Mouse (Mus musculus): ENCODE measurements around the gene Kif2c. TPM values are rescaled to one million over a fixed set of nuclear protein-coding genes. Genes with fewer than 3 reads are reported as not detected.
"Not testable (repeated sequence)": the region's sequence is repeated elsewhere in the genome, so short reads cannot be mapped to it uniquely, and the experiment has no call there.

Gene Kif2c
- total RNA-seq, 4 experiments from 2014 or later: 0.15 to 0.42 (median 0.36) TPM; not detected in 1

DNA sequence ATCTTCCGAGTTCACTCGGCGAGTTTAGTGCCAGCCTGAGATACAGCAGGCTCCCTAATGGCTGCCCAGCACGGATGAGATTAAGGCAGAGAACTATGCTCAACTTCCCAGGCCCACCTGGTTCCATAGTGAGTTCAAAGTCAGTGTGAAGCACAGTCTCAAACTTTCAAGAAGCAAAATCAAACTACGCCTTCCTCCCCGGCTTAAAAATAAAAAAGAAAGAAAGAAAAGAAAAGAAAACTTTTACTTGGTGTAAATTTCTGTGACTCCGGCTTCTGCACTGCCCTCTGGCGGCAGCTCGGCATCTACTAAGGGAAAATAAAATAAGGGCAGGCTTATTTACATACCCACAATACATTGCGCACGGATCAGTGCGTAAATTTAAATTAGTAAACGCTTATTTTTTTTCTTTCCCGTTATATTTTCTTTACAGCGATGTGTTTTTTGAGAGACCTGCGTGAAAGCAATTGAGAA is 7.0 kb upstream of the Kif2c start:
- peak; percentile 49 to 57 for DNase-seq (ENCODE audit: low spot score in 2 of 2)

DNA sequence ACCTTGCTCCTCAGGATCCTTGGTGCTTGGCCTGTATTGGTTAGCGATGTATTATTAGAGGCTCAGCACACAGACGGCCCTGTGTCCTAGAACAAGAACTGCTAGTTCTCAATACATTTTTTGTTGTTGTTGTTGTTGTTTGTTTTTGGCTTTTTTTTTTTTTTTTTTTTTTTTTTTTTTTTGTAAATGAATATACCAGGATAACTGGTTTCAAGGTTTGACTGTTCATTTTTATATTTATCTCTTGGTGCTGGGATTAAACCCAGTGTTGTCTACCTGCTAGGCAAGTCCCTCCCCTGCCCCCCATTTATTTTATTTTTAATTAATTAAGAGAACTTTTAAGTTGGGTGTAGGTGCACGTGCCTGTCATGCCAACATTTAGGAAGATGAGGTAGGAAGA is 6.5 kb upstream of the Kif2c start:
- DNase-seq (ENCODE audit: low spot score in 2 of 2): no peak

DNA sequence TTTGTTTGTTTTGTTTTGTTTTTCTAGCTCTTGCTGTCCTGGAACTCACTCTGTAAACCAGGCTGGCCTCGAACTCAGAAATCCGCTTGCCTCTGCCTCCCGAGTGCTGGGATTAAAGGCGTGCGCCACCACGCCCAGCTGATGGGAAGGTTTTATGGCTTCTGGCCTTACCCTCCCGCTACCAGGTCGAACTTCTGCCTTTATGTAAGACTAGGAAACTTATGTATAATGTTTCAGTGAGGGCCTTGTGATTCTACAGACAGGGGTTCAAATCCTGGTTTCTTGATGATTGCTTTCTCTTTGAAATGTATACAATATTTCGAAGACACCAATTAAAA is 289 bp upstream of the Kif2c start:
- not testable (repeated sequence) for DNase-seq (ENCODE audit: low spot score in 2 of 2)

DNA sequence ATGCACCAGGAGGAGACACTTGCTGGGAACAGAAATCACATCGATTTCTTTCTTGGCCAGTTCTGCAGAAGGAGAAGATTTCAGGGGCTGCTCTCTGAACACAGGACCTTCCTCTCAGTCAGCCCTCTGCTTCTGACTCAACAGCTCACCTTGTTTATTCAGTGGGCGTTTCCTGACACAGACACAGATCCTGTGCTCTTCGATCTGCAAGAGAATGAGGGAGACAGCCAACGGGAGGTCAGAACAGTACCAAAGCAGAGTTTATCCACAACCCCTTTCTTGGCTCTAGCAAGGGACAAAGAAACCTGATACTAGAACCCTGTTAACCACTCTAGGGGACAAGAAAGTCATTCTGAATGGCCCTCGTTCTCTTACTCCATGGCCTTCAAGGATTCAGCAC is 12.5 kb downstream of the Kif2c start:
- DNase-seq (ENCODE audit: low spot score in 2 of 2): no peak

DNA sequence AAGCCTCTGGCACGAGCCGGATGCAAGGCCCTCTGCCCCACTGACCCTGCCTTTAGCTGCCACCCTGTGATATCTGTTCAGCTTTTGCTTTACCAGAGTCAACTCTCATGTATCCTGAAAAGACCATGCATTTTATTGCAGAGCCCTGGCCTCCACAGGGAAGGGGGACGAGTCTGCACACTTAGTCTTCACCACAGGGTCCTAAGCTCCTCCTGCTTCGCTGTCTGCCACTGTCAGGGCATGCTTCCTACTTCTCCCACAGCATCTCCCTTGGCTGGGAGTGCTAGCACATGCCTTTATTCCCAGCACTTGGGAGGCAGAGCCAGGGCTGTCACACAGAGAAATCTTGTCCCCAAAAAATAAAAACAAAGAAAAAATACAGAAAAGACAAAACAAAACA is 21.3 kb downstream of the Kif2c start:
- DNase-seq (ENCODE audit: low spot score in 2 of 2): no peak

DNA sequence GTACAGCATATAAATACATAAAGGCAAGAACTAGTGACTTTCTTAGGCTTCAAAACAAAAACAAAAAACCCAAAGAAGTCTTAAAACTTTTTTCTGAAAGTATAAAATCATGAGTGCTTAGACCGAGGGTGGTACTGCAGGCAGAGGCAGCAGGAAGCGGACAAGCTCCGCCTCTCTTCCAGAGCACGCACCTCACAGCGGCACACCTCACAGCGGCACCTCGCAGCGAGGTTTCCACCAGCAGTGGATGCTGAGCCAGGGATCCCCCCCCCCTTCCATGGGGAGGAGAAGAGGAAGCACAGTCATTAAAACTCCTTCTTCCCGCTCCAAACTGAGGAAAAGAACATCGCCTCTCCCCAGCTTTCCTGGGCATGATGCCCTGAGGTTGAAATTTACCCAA is 22.8 kb downstream of the Kif2c start:
- DNase-seq (ENCODE audit: low spot score in 2 of 2): no peak

DNA sequence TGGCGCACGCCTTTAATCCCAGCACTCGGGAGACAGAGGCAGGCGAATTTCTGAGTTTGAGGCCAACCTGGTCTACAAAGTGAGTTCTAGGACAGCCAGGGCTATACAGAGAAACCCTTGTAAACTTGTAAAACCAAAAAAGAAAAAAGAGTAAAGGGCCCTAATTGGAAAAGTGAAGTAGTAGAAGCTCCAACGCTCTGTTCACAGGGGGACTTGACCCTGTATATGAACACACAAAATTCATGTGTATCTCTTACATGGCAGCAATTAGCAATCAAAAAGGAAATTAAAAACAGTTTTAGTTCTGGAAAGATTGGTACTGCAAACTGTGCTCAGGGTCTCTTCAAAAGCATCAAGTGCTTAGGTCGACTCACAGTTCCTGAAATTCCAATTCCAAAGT is 26.1 kb downstream of the Kif2c start:
- DNase-seq (ENCODE audit: low spot score in 2 of 2): no peak

DNA sequence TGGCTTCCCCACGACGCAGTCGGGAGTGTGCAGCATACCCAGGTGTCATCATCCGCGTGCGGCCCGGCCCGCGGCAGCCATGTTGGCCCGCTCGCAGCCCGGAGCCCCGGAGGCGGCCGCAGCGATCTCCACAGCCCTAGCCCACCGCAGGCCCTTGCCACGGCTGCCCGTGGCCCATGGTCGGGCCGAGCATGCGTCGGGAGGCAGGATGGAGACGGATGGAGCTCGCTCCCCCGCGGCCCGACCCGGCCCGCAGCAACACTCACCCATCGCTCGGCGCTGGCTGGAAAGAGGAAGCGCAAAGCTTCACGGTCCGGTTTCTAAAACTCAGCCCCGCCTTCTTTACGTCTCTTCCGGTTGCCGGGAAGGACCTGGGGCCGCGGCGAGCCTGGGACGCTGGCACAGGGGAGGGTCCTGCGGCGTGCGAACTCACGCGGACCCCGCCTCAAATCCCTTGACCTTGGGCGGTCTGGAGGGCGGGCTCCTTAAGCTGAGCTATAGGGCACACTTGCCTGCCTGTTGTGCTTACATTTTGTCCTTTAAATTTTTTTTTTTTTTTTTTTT is 26.6 kb downstream of the Kif2c start, which contains the start of gene Rps8:
TSS of gene Rps8 (minus strand) at position 452 of the 564 bp plus-strand sequence.
- DNase-seq (ENCODE audit: low spot score in 2 of 2): peak; percentile 77 to 85

DNA sequence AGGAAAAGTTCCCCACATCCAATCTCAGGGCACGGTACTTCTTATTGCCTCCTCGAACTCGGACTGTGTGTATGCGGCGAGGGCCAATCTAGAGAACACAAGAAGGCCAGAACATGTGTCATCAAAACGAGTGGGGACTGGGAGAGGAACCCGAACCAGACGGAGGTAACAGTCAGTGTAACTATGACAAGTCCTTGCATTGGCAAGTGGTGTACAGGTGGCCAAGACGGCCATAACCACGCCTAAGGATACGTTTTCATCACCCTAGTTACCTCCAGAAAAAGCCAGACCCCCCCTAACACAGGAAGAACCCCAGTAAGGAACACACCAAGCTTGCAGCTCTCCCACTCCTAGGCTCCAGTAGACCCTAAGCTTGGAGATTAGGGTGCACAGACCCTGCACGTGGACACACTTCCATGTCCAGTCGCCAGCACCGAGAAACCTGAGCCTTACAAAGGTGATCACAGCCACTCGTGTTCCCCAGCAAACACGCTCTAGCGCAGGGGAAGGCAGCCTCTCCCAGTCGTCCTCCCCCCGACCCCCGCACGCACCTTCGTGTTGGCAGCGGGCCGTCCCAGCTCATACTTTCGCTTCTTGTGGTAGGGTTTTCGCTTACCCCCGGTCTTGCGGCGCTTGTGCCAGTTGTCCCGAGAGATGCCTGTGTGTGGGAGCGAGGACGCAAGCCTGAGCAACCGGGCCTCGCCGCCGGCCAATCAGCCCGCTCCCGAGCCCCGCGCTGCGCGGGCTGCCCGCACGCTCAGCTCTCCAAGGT is 27.2 kb downstream of the Kif2c start:
- DNase-seq (ENCODE audit: low spot score in 2 of 2): no peak

DNA sequence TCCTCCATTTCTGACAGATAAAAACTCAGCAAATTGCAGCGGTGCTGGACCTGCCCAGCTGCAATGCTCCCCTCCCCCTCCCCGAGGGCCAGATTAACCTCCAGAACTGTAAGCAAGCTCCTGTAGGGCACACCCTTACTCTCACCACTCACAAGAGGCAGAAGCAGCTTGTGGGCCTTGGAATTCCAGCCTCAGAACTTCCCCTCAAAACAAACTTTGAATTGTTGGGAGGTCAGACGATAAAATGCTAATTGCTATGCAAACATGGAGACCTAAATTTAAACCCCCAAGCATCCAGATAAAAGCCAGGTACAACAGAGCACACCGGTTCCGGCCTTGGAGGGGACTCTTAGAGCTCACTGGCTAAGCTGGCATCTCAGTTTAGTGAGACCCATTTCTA is 29.7 kb downstream of the Kif2c start:
- no peak for DNase-seq (ENCODE audit: low spot score in 2 of 2)

DNA sequence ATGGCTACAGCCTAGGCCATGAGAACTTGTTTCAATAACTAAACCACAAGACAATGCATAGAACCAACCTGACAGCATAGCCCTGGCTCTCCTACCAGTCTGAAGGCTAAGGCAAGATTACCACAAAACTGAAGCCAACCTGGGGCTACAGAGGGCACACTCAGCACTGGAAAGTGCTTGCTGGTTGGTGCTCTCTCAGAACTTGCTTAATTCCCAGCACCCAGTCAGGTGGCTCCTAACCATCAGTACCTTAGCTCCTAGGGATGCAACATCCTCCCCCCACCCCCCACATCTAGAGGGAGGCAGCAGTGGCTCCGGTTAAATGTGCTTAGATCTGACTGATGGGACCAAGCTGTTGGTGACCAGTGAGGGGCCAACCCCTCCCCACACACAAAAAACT is 31.0 kb downstream of the Kif2c start:
- DNase-seq (ENCODE audit: low spot score in 2 of 2): no peak

DNA sequence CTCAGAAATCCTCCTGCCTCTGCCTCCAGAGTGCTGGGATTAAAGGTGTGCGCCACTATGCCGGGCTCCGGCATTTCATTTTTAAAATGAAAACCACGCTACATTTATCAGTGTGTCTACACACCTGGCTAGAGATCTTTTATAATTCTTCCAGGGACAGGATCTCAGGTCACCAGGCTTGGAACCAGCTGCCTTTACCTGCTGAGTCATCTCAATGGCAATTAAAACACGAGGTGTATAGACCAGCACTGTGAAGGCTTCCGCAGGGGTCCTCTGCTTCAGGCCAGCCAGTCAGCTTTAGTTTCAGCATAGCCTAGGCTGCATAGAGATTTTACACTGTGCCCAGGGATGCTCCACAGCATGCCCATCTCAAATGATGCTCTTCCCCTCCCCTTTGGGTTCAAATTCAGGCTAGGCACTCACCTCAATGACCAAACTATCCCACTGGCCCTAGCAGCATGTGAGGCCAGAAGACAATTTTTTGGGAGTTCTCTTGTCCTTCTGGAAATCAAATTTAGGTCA is 32.2 kb downstream of the Kif2c start:
- no peak for DNase-seq (ENCODE audit: low spot score in 2 of 2)

DNA sequence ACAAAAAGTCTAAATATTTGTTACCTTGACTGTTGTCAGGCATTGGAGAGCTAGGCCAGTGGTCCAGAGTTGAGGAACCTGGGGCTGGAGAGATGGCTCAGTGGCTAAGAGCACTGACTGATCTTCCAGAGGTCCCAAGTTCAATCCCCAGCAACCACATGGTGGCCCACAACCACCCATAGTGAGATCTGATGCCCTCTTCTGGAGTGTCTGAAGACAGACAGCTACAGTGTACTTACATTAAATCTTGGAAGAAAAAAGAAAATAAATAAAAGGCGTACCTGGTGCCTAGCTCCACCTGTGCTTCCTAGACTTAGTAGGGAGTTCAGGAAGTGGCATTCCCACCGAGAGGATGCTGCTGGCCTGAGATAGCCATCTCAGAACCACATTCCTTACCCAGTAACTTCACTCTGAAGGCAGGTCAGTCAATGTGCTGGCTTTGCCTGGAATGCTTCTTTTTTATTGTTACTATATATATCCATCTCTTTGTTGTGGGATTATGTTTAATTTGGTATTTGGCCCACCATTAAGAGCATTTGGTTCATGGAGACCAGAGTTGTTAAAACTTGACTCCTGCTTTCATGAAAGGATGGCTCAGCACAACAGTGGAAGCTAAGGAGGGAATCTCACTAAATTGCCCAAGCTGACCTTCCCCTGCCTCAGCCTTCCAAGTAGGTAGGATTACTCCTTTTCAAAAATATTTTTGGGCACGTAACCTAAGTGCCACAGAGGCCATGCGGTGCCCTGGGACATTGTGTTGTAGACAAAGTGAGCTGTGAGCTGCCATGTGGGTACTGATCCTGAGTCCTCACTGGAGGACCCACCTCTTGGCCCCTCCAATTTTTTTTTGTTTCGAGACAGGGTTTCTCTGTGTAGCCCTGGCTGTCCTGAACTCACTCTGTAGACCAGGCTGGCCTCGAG is 32.9 kb downstream of the Kif2c start:
- no peak for DNase-seq (ENCODE audit: low spot score in 2 of 2)

DNA sequence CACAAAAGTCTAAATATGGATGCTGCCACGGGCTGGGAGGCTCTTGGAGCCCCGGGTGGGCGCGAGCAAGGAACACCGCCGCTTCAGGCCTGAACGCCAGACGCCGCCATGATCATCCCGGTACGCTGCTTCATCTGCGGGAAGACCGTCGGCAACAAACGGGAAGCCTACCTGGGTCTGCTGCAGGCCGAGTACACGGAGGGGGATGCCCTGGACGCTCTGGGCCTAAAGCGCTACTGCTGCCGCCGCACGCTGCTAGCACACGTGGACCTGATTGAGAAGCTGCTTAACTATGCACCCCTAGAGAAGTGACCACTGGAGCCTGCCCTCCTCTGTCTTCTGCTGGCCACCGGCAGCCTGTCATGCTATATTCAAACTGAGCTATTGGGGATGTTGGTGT is 33.6 kb downstream of the Kif2c start:
- DNase-seq (ENCODE audit: low spot score in 2 of 2): no peak

DNA sequence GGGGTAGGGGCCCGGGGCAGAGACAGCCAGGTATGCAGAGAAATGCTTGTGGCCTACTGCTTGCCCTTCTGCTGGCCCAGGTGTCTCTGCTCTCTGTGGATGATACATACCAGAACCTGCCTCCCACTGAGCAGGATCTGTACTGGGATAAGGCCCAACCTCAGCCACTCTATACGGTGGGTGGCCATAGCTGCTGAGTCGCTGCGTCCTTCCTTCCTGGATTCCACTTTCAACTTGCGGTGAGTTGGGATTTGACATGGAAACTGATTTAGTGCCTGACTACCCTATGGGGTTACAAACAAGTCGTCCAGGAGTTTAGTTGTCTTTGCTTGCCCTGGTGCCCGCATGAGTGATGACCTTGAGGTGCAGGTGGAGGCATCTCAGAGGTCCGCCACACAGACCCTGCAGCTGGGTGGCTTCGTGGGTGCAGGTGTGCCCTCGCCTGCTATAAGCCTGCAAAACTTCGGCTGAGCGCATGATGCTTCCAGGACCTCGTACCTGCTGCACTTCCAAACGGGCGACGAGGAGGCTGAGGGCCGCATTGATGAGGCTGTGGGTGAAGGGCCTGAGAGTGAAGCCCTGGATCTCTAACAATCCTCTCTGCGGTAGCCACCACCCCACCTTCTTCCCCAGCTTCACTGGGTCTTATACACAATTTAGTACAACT is 34.3 kb downstream of the Kif2c start:
- DNase-seq (ENCODE audit: low spot score in 2 of 2): no peak

DNA sequence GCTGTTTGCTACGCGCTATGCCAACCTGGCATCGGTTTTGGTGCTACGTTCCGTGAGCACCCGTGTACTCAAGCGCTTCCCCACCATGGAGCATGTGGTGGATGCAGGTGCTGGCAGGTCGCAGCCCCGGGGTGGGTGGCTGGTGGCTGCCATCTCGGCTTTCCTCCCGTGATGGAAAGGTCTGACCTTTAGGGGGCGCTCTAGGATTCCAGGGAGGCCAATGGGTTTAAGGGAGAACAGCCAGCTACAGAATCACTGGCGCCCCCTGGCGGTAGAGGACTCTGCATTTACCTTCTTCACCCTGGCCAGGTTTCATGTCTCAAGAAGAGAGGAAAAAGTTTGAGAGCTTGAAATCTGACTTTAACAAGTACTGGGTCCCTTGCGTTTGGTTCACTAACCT is 36.3 kb downstream of the Kif2c start:
- no peak for DNase-seq (ENCODE audit: low spot score in 2 of 2)

DNA sequence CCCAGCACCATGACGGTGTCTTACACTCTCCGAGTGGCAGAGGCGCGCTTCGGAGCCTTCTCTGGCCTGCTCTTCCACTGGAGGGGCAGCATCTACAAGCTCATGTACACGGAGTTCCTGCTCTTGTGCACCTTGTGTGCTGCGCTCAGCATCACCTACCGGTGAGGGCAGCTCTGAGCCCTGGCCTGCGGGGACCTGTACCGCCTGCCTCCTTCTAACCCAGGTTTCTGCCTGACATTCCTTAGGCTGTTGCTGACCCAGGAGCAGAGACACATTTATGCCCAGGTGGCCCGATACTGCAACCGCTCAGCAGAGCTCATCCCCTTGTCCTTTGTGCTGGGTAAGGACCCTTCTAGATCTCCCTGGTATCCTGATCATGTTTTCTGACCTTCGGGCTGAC is 37.2 kb downstream of the Kif2c start:
- no peak for DNase-seq (ENCODE audit: low spot score in 2 of 2)

DNA sequence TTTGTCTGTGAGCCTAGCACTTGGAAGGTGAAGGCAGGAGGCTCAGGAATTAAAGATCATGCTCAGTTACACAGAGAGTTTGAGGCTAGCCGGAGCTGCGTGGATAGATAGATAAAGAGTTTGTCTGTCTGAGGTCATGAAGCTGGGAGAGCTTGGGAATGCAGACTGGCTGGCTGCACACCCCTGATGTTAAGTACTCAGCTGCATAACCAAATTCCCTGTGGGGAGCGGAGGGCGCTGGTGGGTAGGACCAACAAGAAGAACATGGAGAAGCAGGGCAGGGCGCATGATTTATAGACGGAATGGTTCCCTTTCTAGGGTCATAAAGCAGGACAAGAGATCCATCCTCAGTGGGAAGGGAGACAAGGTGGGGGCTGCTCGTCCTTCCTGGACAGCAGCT is 39.4 kb downstream of the Kif2c start:
- DNase-seq (ENCODE audit: low spot score in 2 of 2): no peak

DNA sequence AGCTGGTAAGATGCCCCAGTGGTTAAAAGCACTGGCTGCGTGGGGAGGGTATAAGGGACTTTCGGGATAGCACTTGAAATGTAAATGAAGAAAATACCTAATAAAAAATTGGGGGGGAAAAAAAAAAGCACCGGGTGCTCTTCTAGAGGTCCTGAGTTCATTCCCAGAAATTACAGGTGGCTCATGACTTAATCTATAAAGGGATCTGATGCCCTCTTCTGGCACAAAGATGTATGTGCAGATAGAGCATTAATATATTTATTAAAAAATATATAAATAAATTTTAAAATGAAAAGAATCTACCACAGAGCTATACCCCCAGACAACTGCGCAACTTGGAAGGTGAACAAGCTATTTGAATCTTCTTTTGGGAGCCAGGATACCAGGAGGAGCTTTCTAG is 41.8 kb downstream of the Kif2c start:
- DNase-seq (ENCODE audit: low spot score in 2 of 2): no peak

DNA sequence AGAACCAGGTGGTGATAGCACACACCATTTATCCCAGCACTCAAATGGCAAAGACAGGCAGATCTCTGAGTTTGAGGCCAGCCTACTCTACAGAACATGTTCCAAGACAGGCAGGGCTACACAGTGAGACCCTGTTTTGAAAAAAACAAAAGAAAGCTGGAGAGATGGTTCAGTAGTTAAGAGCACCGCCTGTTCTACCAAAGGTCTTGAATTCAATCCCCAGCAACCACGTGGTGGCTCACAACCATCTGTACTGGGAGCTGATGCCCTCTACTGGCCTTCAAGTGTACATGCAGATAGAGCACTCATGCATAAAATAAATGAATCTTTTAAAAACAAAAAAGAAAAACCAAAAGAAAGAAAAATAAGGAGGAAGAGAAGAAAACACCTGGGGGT is 43.2 kb downstream of the Kif2c start:
- no peak for DNase-seq (ENCODE audit: low spot score in 2 of 2)
